Mouse (Mus musculus) liver, postnatal 0 days (tissue): ENCODE data around the gene Pcnx3.

ENCODE experiments used
- CTCF ChIP-seq: sonication (generic); IDR thresholded peaks from 2 replicates; pipeline ENCODE4 v1.5.1; 2016; ENCODE audit warnings: antibody characterized with exemption, low read depth
- EP300 ChIP-seq: IDR thresholded peaks from 2 replicates; pipeline ENCODE4 v1.6.1; 2016; ENCODE audit warnings: antibody characterized with exemption, low read depth, mild to moderate bottlenecking

DNA sequence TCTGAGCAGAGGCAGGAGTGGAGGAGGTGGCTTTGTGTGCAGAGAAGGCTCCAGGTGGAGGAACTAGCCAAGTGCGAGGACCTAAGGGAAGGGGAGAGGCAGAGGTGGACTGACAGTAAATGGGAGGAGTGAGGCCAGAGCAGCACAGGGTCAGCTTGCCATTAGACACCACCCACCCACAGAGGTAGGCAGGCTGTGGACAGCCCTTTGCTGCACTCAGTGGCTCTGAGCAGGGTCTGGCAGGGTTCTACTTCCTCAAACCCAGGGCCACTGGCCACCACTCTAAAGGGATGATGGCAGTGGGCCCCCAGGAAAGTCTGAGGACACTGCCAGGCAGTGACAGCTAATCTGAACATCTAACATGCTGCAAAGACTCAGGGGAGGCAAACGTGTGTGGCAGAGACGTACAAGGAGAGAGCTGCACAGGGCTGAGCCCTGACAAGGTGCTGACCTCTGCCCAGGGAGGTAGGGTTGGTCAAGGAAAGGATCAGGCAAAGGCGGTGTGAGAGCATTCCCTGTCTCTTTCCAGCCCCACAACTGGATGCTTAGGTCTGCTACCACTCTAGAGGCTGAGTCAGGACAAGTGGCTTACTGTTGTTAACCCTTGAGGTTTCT lies 35.3 kb upstream of the Pcnx3 start:
- TF ChIP-seq CTCF: no peak
- TF ChIP-seq EP300: no peak
